Mouse (Mus musculus) megakaryocyte, embryonic 14.5 days (primary cell): ENCODE data around the gene 1700019N19Rik.

Experiments used
- FLI1 ChIP-seq: IDR thresholded peaks from 2 replicates; pipeline ENCODE4 v1.6.1; 2012; ENCODE audit warnings: low read length, inconsistent platforms, mixed read lengths
- GATA1 ChIP-seq: IDR thresholded peaks from 3 replicates; pipeline ENCODE4 v1.6.1; 2012; ENCODE audit warnings: mixed read lengths, low read length, inconsistent platforms, borderline replicate concordance

DNA sequence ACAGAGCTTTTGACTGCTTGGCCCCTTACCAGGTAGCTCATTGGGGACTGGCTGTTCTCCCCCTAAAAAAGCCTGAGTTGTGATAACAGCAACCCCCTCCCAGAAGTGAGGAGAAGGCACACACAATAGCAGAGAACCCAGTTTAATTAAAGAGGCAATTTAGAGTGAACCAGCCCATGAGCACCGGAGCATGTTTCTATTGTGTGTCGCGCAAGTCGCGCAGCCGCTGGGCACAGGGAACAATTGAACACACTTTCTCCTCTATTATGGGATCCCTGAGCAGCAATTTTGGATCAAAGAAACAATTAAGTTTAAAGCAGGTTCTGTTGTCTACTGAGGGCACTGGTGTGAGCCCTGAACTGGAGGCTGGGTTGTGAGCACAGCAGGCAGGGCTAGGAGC is 26.9 kb downstream of the 1700019N19Rik start:
- TF ChIP-seq GATA1 (no peak), FLI1 (no peak)
